ENCODE assay signal across 11 mouse cellular contexts in the genomic region with DNA sequence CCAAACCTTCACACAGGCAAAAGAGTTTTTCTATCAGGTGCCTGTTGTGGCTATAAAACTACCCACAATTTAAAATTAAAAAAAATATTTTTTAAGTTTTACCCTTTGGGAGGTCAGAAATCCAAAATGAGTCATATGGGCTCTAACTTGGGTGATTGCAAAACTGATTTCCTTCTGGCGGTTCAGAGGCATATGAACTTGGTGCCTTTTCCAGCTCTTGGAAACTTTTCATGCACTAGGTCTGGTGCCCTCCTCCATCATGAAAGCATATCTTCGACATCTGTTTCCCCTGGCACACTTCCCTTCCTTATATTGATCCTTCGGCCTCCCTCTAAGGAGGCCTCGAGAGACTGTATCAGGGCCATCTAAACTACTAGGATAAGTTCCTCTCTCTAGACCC.
"Had no signal": no experiment of that assay in that cellular context is flagged by ENCODE, and none has a peak within 500 bp of the region (broad histone marks: within the 10 kb centered on the region; RNA-seq: fewer than 3 reads in every experiment).

No protein-coding gene starts in this region.

- DNase-seq: kidney, postnatal 36 days; layer of hippocampus, postnatal 36 days; liver; lung, adult 18-20 months; lung, postnatal 10 days; lung, postnatal 36 days; midbrain, embryonic 14.5 days; right cerebral cortex, postnatal 14 days; right cerebral cortex, postnatal 4 days; thymus, postnatal 25 days had no signal

- ATAC-seq: liver, embryonic 12.5 days had no signal
